26 mouse cellular contexts compared by ENCODE assay signal in the genomic region with DNA sequence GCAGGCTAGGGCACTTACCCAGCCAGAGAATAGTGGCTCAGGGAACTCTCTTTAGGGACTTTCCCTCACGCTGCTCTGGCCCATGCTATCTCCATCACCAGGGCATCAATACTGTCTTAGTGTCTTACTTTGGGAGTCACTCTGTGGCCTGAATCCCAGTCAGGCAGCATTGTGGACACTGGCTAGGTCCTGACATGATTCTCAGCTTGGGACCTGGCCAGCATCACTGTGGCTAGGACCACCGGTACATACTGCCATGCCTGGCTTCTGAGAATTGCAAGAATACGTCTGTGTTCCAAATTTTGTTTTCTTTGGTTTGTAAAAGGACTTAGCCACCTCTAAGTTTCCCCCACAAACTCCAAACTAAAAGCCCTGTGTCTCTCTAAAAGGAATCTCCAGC. TPM values are rescaled to one million over a fixed set of nuclear protein-coding genes. Genes with fewer than 3 reads are reported as not detected.
"Had no signal": no experiment of that assay in that cellular context is flagged by ENCODE, and none has a peak within 500 bp of the region (broad histone marks: within the 10 kb centered on the region; RNA-seq: fewer than 3 reads in every experiment).

No protein-coding gene starts in this region.

- H3K4me2 ChIP-seq: heart, embryonic 12.5 days; hindbrain, embryonic 14.5 days; intestine, embryonic 15.5 days; limb, embryonic 12.5 days; liver, embryonic 11.5 days; liver, embryonic 13.5 days; liver, embryonic 15.5 days had no signal

- H3K27me3 ChIP-seq: heart, embryonic 12.5 days; intestine, embryonic 15.5 days; liver, embryonic 13.5 days; liver, embryonic 15.5 days had no signal

- ATAC-seq: inflammation-experienced regulatory T-cells, adult 6 months; intestine, embryonic 15.5 days; intestine, postnatal 0 days; liver, postnatal 0 days had no signal

- H3K4me1 ChIP-seq: liver, embryonic 13.5 days had no signal

- DNase-seq: gastrocnemius, adult 2 months; gastrocnemius, postnatal 10 days; gastrocnemius, postnatal 25 days; heart, adult 18-20 months; heart, postnatal 10 days; heart, postnatal 4 days; kidney, adult 18-20 months; kidney, adult 8-10 months; kidney, postnatal 10 days; kidney, postnatal 25 days; kidney, postnatal 4 days; layer of hippocampus, adult 9-11 months; liver; liver, embryonic 13.5 days; liver, postnatal 0 days had no signal

- H3K27ac ChIP-seq: gastrocnemius, adult 2 months; heart, embryonic 10.5 days; hindbrain, embryonic 14.5 days; intestine, embryonic 15.5 days; left cerebral cortex, adult 2 months; limb, embryonic 10.5 days; limb, embryonic 12.5 days; liver, embryonic 13.5 days; liver, embryonic 15.5 days had no signal

- H3K9me3 ChIP-seq: heart, embryonic 10.5 days; heart, embryonic 12.5 days; intestine, embryonic 15.5 days; limb, embryonic 10.5 days; limb, embryonic 12.5 days; liver, embryonic 13.5 days; liver, embryonic 15.5 days had no signal

- H3K4me3 ChIP-seq: gastrocnemius, adult 2 months; heart, embryonic 10.5 days; heart, embryonic 12.5 days; intestine, embryonic 15.5 days; left cerebral cortex, adult 2 months; limb, embryonic 10.5 days; limb, embryonic 12.5 days; liver, embryonic 13.5 days; liver, embryonic 15.5 days had no signal

- H3K36me3 ChIP-seq: heart, embryonic 10.5 days; heart, embryonic 12.5 days; intestine, embryonic 15.5 days; limb, embryonic 10.5 days; limb, embryonic 12.5 days; liver, embryonic 13.5 days; liver, embryonic 15.5 days had no signal

- H3K9ac ChIP-seq: heart, embryonic 12.5 days; hindbrain, embryonic 14.5 days; intestine, embryonic 15.5 days; limb, embryonic 12.5 days; liver, embryonic 13.5 days; liver, embryonic 15.5 days; liver, postnatal 0 days had no signal

RNA-seq across cellular contexts. Expression of gene Gck, which starts 45.0 kb away (rescaled TPM):
- polyA plus RNA-seq: inflammation-experienced regulatory T-cells, adult 6 months had no signal
